In the genomic region with DNA sequence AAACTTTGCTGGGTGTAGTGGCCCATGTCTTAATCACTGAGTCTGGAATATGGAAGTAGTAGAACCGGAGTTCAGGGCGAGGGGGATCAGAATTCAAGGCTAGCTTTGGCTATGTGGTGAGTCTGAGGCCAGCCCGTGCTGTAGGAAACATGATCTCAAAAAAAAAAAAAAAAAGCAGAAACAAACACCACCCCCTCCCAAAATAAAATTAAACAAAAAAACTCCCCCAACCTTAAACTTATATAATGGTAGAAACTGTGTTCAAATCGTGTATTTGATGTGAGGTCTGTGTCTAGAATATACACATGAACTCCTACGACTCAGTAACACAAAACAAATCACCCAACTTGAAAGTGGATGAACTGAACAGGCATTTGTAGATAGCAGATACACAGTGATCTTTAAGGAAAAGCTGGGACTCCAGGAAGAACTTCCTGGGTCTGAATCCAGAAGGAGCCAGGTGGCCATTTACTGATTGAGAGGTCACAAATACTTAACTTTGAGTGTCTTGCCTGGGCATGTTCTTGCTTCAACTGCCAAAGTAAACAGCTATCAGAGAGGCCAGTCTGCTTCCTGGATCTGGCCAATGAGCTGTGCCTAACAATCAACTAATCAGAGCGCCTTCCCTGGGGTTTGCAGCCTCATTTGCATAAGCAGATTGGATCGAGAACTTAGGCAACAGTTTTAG, we compare ENCODE assay signal across 8 mouse cellular contexts.
A peak's percentile ranks its signal among the peaks of the same experiment; 100 is the strongest.
DNase-seq lines count a peak whose midpoint lies in the region; ATAC-seq lines count a peak whose summit lies in the region.

No protein-coding gene starts in this region.

- no peak overlapping the region; the same call in 1 of the 2 replicates for H3K27ac ChIP-seq in midbrain, embryonic 11.5 days (ENCODE audit: low read depth, low read length)
- no peak overlapping the region for H3K27ac ChIP-seq in midbrain, embryonic 16.5 days (ENCODE audit: low read length)
- 0 out of 2 replicates have a peak overlapping the region, but pooled peaks have one; percentile 10 for H3K27ac ChIP-seq in embryonic facial prominence, embryonic 14.5 days (replicated peaks; ENCODE audit: low read depth, low read length)
- peak overlapping the region; percentile 84 for H3K27ac ChIP-seq in kidney, embryonic 15.5 days

- H3K9me3 ChIP-seq in midbrain, embryonic 11.5 days (ENCODE audit: control insufficient read depth, low read length): no peaks in the 10 kb centered on the region
- H3K9me3 ChIP-seq in midbrain, embryonic 16.5 days (replicated peaks; ENCODE audit: control insufficient read depth, low read length, poor library complexity, severe bottlenecking): no peaks in the 10 kb centered on the region
- no peaks in the 10 kb centered on the region for H3K9me3 ChIP-seq in embryonic facial prominence, embryonic 14.5 days (ENCODE audit: control insufficient read depth, low read length)
- no peaks in the 10 kb centered on the region for H3K9me3 ChIP-seq in kidney, embryonic 15.5 days (replicated peaks)

- peak; percentile 61 for DNase-seq in midbrain, embryonic 11.5 days (ENCODE audit: low spot score, missing footprints)
- peak; percentile 75 for DNase-seq in embryonic facial prominence, embryonic 14.5 days (ENCODE audit: low spot score)
- no peak for DNase-seq in thymus, postnatal 4 days
- no peak for DNase-seq in adrenal gland, postnatal 36 days
- DNase-seq in gastrocnemius, postnatal 4 days (ENCODE audit: low spot score in 2 of 2): no peak

- H3K4me3 ChIP-seq in midbrain, embryonic 11.5 days (ENCODE audit: low read depth, low read length): no peak overlapping the region
- H3K4me3 ChIP-seq in midbrain, embryonic 16.5 days (ENCODE audit: low read depth, low read length): no peak overlapping the region
- no peak overlapping the region for H3K4me3 ChIP-seq in embryonic facial prominence, embryonic 14.5 days (ENCODE audit: low read depth, low read length)
- no peak overlapping the region for H3K4me3 ChIP-seq in kidney, embryonic 15.5 days (replicated peaks)

- no peak overlapping the region for H3K9ac ChIP-seq in midbrain, embryonic 11.5 days (ENCODE audit: low read length)
- H3K9ac ChIP-seq in midbrain, embryonic 16.5 days (ENCODE audit: low read depth, low read length): no peak overlapping the region
- no peak overlapping the region for H3K9ac ChIP-seq in embryonic facial prominence, embryonic 14.5 days (ENCODE audit: low read depth, low read length)
- H3K9ac ChIP-seq in kidney, embryonic 15.5 days: no peak overlapping the region

- H3K27me3 ChIP-seq in midbrain, embryonic 11.5 days (ENCODE audit: control insufficient read depth, insufficient read depth, low read length): no peaks in the 10 kb centered on the region
- H3K27me3 ChIP-seq in midbrain, embryonic 16.5 days (ENCODE audit: control insufficient read depth, insufficient read depth, low read depth, low read length): no peaks in the 10 kb centered on the region; the same call in 1 of the 2 replicates
- no peaks in the 10 kb centered on the region for H3K27me3 ChIP-seq in embryonic facial prominence, embryonic 14.5 days (replicated peaks; ENCODE audit: control insufficient read depth, insufficient read depth, low read length)
- no peaks in the 10 kb centered on the region for H3K27me3 ChIP-seq in kidney, embryonic 15.5 days

- H3K4me1 ChIP-seq in midbrain, embryonic 11.5 days (ENCODE audit: control insufficient read depth, insufficient read depth, low read length): peaks cover 3% of the 10 kb centered on the region
- no peaks in the 10 kb centered on the region for H3K4me1 ChIP-seq in midbrain, embryonic 16.5 days (ENCODE audit: control insufficient read depth, insufficient read depth, low read length)
- peaks cover 6% of the 10 kb centered on the region; the same call in 1 of the 2 replicates for H3K4me1 ChIP-seq in embryonic facial prominence, embryonic 14.5 days (ENCODE audit: control insufficient read depth, insufficient read depth, low read length)
- H3K4me1 ChIP-seq in kidney, embryonic 15.5 days: peaks cover 27% of the 10 kb centered on the region

- WGBS in midbrain, embryonic 11.5 days: 59% methylated on average over 7 of the region's 7 CpGs
- 52% methylated on average over 7 of the region's 7 CpGs for WGBS in midbrain, embryonic 16.5 days
- 54% methylated on average over 7 of the region's 7 CpGs for whole genome bisulfite sequencing in embryonic facial prominence, embryonic 14.5 days
- WGBS in kidney, embryonic 15.5 days: 38% methylated on average over 7 of the region's 7 CpGs

- no peaks in the 10 kb centered on the region for H3K36me3 ChIP-seq in midbrain, embryonic 11.5 days (ENCODE audit: control insufficient read depth, insufficient read depth, low read length)
- H3K36me3 ChIP-seq in midbrain, embryonic 16.5 days (ENCODE audit: control insufficient read depth, insufficient read depth, low read length): no peaks in the 10 kb centered on the region
- no peaks in the 10 kb centered on the region for H3K36me3 ChIP-seq in embryonic facial prominence, embryonic 14.5 days (ENCODE audit: control insufficient read depth, insufficient read depth, low read length)
- no peaks in the 10 kb centered on the region for H3K36me3 ChIP-seq in kidney, embryonic 15.5 days

- no peak overlapping the region for H3K4me2 ChIP-seq in midbrain, embryonic 11.5 days
- no peak overlapping the region for H3K4me2 ChIP-seq in midbrain, embryonic 16.5 days (ENCODE audit: low read length)
- no peak overlapping the region for H3K4me2 ChIP-seq in embryonic facial prominence, embryonic 14.5 days (ENCODE audit: low read depth, low read length)
- H3K4me2 ChIP-seq in kidney, embryonic 15.5 days: no peak overlapping the region

- ATAC-seq in midbrain, embryonic 11.5 days (ENCODE audit: low FRiP score): no peak
- ATAC-seq in midbrain, embryonic 16.5 days: no peak
- 0 out of 2 replicates have a peak, but pooled peaks have one; percentile 41 for ATAC-seq in embryonic facial prominence, embryonic 14.5 days (ENCODE audit: low read depth)
- ATAC-seq in kidney, embryonic 15.5 days (replicated peaks; ENCODE audit: low FRiP score): peak; percentile 66
- ATAC-seq in megakaryocyte-erythroid progenitor cell, adult 5-6 weeks (replicated peaks; ENCODE audit: low FRiP score, low TSS enrichment, poor library complexity, severe bottlenecking): peak; percentile 95

Comparison
In these comparisons a context has a peak if more than half of its experiments do, and no peak if none do; other contexts are left out.
1. ATAC-seq: peak in embryonic facial prominence, embryonic 14.5 days (single experiment), kidney, embryonic 15.5 days (single experiment) and megakaryocyte-erythroid progenitor cell, adult 5-6 weeks (single experiment); none in midbrain, embryonic 11.5 days (single experiment) and midbrain, embryonic 16.5 days (single experiment).
2. DNase-seq: peak in midbrain, embryonic 11.5 days (single experiment) and embryonic facial prominence, embryonic 14.5 days (single experiment); none in thymus, postnatal 4 days (single experiment), adrenal gland, postnatal 36 days (0 of 2) and gastrocnemius, postnatal 4 days (0 of 2).
3. H3K27ac ChIP-seq: peak in embryonic facial prominence, embryonic 14.5 days (single experiment) and kidney, embryonic 15.5 days (single experiment); none in midbrain, embryonic 11.5 days (single experiment) and midbrain, embryonic 16.5 days (single experiment).